Mouse (Mus musculus): ENCODE measurements around the gene Ier5l. TPM values are rescaled to one million over a fixed set of nuclear protein-coding genes. Genes with fewer than 3 reads are reported as not detected.

The Ier5l gene
- total and polyA plus RNA-seq, 3 experiments, result 0.31 to 0.98 (median 0.51) TPM

- TF ChIP-seq E2F4 (IDR thresholded peaks at IDR 0.05; ENCODE audit: insufficient replicate concordance, low read depth, low read length), result peak; percentile 58; the same call in 1 of the 2 replicates
Measured at GRCm38 (mm10) chr2:30441518-30442497, 32.2 kb downstream of the Ier5l start (continued).

- peak overlapping the region; percentile 69 for H3K9ac ChIP-seq (ENCODE audit: insufficient read depth, low read depth)
- TF ChIP-seq SMC3 (IDR thresholded peaks at IDR 0.05; ENCODE audit: low read depth, low read length), result peak; percentile 97
- peak; percentile 29; the same call in 1 of the 2 replicates for TF ChIP-seq BHLHE40 (IDR thresholded peaks at IDR 0.05; ENCODE audit: low read depth, low read length)
- peak; percentile 81 to 93 for TF ChIP-seq CTCF (conservative IDR thresholded peaks at IDR 0.05 in 1 of 2, IDR thresholded peaks at IDR 0.05 in 1 of 2; ENCODE audit: low read depth in 2 of 2, low read length in 2 of 2)
- TF ChIP-seq RCOR1 (conservative IDR thresholded peaks at IDR 0.05; ENCODE audit: low read depth, low read length), result no peak
- peak; percentile 36; the same call in 1 of the 2 replicates for TF ChIP-seq CHD2 (IDR thresholded peaks at IDR 0.05; ENCODE audit: low read length)
- TF ChIP-seq MYC (IDR thresholded peaks at IDR 0.05; ENCODE audit: low read depth, low read length), result 0 out of 2 replicates have a peak, but pooled peaks have one; percentile 62
- no peak for TF ChIP-seq USF2 (conservative IDR thresholded peaks at IDR 0.05; ENCODE audit: low read depth, low read length)
- peak; percentile 7; the same call in 1 of the 2 replicates for TF ChIP-seq JUN (IDR thresholded peaks at IDR 0.05; ENCODE audit: insufficient read depth, low read depth, low read length)
- peak; percentile 67; the same call in 1 of the 2 replicates for TF ChIP-seq ZC3H11A (IDR thresholded peaks at IDR 0.05; ENCODE audit: low read depth, low read length)
- TF ChIP-seq NELFE (IDR thresholded peaks at IDR 0.05; ENCODE audit: low read depth, low read length), result peak; percentile 52; the same call in 1 of the 2 replicates
- peak; percentile 48; the same call in 1 of the 2 replicates for TF ChIP-seq MEF2A (IDR thresholded peaks at IDR 0.05; ENCODE audit: borderline replicate concordance, low read depth, low read length)
- TF ChIP-seq ZKSCAN1 (IDR thresholded peaks at IDR 0.05; ENCODE audit: borderline replicate concordance, low read depth, low read length), result no peak
- no peak for TF ChIP-seq UBTF (IDR thresholded peaks at IDR 0.05; ENCODE audit: low read depth, low read length)
- peak; percentile 80 for TF ChIP-seq IRF4 (IDR thresholded peaks at IDR 0.05; ENCODE audit: low read depth, low read length)
- 0 out of 2 replicates have a peak, but pooled peaks have one; percentile 21 for TF ChIP-seq ZNF384 (IDR thresholded peaks at IDR 0.05; ENCODE audit: low read depth, low read length)
- TF ChIP-seq SIN3A (IDR thresholded peaks at IDR 0.05; ENCODE audit: low read length), result peak; percentile 74
- TF ChIP-seq KAT2A (IDR thresholded peaks at IDR 0.05; ENCODE audit: insufficient replicate concordance, low read length), result 0 out of 2 replicates have a peak, but pooled peaks have one; percentile 23
- TF ChIP-seq NRF1 (IDR thresholded peaks at IDR 0.05; ENCODE audit: low read depth, low read length), result no peak
- no peak; the same call in 1 of the 2 replicates for TF ChIP-seq MAFK (IDR thresholded peaks at IDR 0.05; ENCODE audit: insufficient replicate concordance, low read length)
- TF ChIP-seq ETS1 (conservative IDR thresholded peaks at IDR 0.05; ENCODE audit: low read depth, low read length), result peak; percentile 29; the same call in 1 of the 2 replicates
- no peak for TF ChIP-seq GABPA (IDR thresholded peaks at IDR 0.05; ENCODE audit: insufficient replicate concordance, low read depth, low read length)
- peak; percentile 83 for TF ChIP-seq ELF1 (IDR thresholded peaks at IDR 0.05; ENCODE audit: low read depth, low read length)
- TF ChIP-seq POLR2AphosphoS2 (IDR thresholded peaks at IDR 0.05; ENCODE audit: low read depth, low read length), result no peak
- no peak for TF ChIP-seq USF1 (IDR thresholded peaks at IDR 0.05; ENCODE audit: low read depth, low read length)
- no peak; the same call in 1 of the 2 replicates for TF ChIP-seq TCF12 (IDR thresholded peaks at IDR 0.05; ENCODE audit: low read depth, low read length)
- TF ChIP-seq JUND (conservative IDR thresholded peaks at IDR 0.05; ENCODE audit: low read depth, low read length), result peak; percentile 53
- 0 out of 2 replicates have a peak, but pooled peaks have one; percentile 35 for TF ChIP-seq E2F4 (IDR thresholded peaks at IDR 0.05; ENCODE audit: insufficient replicate concordance, low read depth, low read length)
- peak; percentile 49; the same call in 1 of the 2 replicates for TF ChIP-seq EP300 (IDR thresholded peaks at IDR 0.05; ENCODE audit: low read length)
- no peak for TF ChIP-seq MXI1 (IDR thresholded peaks at IDR 0.05; ENCODE audit: low read depth, low read length)
- TF ChIP-seq RAD21 (IDR thresholded peaks at IDR 0.05; ENCODE audit: low read depth, low read length), result peak; percentile 85
- 0 out of 2 replicates have a peak, but pooled peaks have one; percentile 16 for TF ChIP-seq ZMIZ1 (IDR thresholded peaks at IDR 0.05; ENCODE audit: low read depth, low read length)
Measured at GRCm38 (mm10) chr2:30440701-30441517, 33.1 kb downstream of the Ier5l start.

More at GRCm38 (mm10) chr2:30440701-30441517, 33.1 kb downstream of the Ier5l start:
- dilution Hi-C loops (cut with MboI; ENCODE audit: extremely low pct_ligation_motif_present, extremely low pct_unique_long_range_greater_than_20kb, low sequenced_read_pairs) (no loop called here), in situ Hi-C loops (cut with MboI; ENCODE audit: low pct_ligation_motif_present, low pct_unique_long_range_greater_than_20kb, low sequenced_read_pairs) (no loop called here)
- no peaks in the 10 kb centered on the region for H3K79me2 ChIP-seq (replicated peaks; ENCODE audit: control insufficient read depth, extremely low read depth, insufficient read depth, poor library complexity, severe bottlenecking)
- no peaks in the 10 kb centered on the region for H3K27me3 ChIP-seq (replicated peaks)
- peak overlapping the region; percentile 88 for H3K27ac ChIP-seq (ENCODE audit: insufficient read depth, low read depth)
- no peak overlapping the region for H3K4me3 ChIP-seq (replicated peaks in 1 of 3; ENCODE audit: low read depth in 2 of 3, low read length in 2 of 3, poor library complexity in 1 of 3)
- H3K4me1 ChIP-seq (ENCODE audit: control insufficient read depth in 1 of 2, insufficient read depth in 2 of 2), result peaks cover 23 to 53% of the 10 kb centered on the region in 2 experiments
- no peaks in the 10 kb centered on the region for H3K9me3 ChIP-seq (replicated peaks; ENCODE audit: low read length)
- DNase-seq (ENCODE audit: extremely low read depth), result peak; percentile 92
- H3K4me2 ChIP-seq (ENCODE audit: insufficient read depth, low read depth, poor library complexity, severe bottlenecking), result peak overlapping the region; percentile 75
- H3K36me3 ChIP-seq (replicated peaks in 1 of 2; ENCODE audit: control insufficient read depth in 1 of 2, insufficient read depth in 1 of 2, low read length in 1 of 2), result peaks cover 47 to 81% of the 10 kb centered on the region in 2 experiments
